19 mouse cellular contexts compared by ENCODE assay signal in genomic region chr5:127641185-127641958, GRCm38 (mm10). TPM values are rescaled to one million over a fixed set of nuclear protein-coding genes. Genes with fewer than 3 reads are reported as not detected.
"Had no signal": no experiment of that assay in that cellular context is flagged by ENCODE, and none has a peak within 500 bp of the region (broad histone marks: within the 10 kb centered on the region; RNA-seq: fewer than 3 reads in every experiment).

No protein-coding gene starts in this region.

- H3K27me3 ChIP-seq: liver, embryonic 13.5 days; midbrain, embryonic 12.5 days; midbrain, embryonic 15.5 days; neural tube, embryonic 13.5 days had no signal

- H3K4me2 ChIP-seq: liver, embryonic 13.5 days; lung, embryonic 14.5 days; midbrain, embryonic 12.5 days; midbrain, embryonic 15.5 days; neural tube, embryonic 13.5 days had no signal

- H3K27ac ChIP-seq: liver, embryonic 13.5 days; macrophage; midbrain, embryonic 12.5 days; midbrain, embryonic 15.5 days; neural tube, embryonic 13.5 days had no signal

- H3K9ac ChIP-seq: liver, embryonic 13.5 days; lung, embryonic 14.5 days; midbrain, embryonic 12.5 days; midbrain, embryonic 15.5 days; neural tube, embryonic 13.5 days had no signal

- H3K36me3 ChIP-seq: liver, embryonic 13.5 days; midbrain, embryonic 12.5 days; midbrain, embryonic 15.5 days; neural tube, embryonic 13.5 days had no signal

- ATAC-seq: inflammation-experienced regulatory T-cells, adult 6 months; intestine, embryonic 16.5 days; lung, postnatal 0 days; midbrain, embryonic 15.5 days had no signal

- H3K4me3 ChIP-seq: liver, embryonic 13.5 days; midbrain, embryonic 12.5 days; midbrain, embryonic 15.5 days; myocyte; neural tube, embryonic 13.5 days had no signal

- H3K4me1 ChIP-seq: liver, embryonic 13.5 days; midbrain, embryonic 12.5 days; midbrain, embryonic 15.5 days; neural tube, embryonic 13.5 days had no signal

- DNase-seq: kidney, adult 18-20 months; kidney, adult 9 months; kidney, postnatal 14 days; kidney, postnatal 4 days; liver, embryonic 13.5 days; lung, embryonic 14.5 days; retina, postnatal 1 day; right cerebral cortex, postnatal 14 days; thymus, adult 18-20 months; thymus, postnatal 36 days had no signal

RNA-seq across cellular contexts. Expression of gene Glt1d1, which starts 9.3 kb away (rescaled TPM):
- total RNA-seq: megakaryocyte-erythroid progenitor cell, adult 5-6 weeks had no signal
- polyA plus RNA-seq: inflammation-experienced regulatory T-cells, adult 6 months; myocyte had no signal
